Mouse (Mus musculus) testis, adult 2 months (tissue): ENCODE measurements at regions not wholly inside any gene's neighbourhood (a gene's known extent, or its start where the extent isn't known, plus 50 kb on each side); places are given as distances from the start of the nearest gene placed in this dataset.

ENCODE experiments used
- CTCF ChIP-seq: fragments of 200-500 bp; IDR thresholded peaks from 2 replicates; pipeline ENCODE4 v1.5.1; 2012; ENCODE audit warnings: low read depth, mild to moderate bottlenecking, inconsistent platforms, low read length, moderate library complexity; ENCODE audit not compliant: control insufficient read depth, insufficient read depth, insufficient replicate concordance
- POLR2A ChIP-seq: fragments of 200-500 bp; IDR thresholded peaks from 2 replicates; pipeline ENCODE4 v1.6.1; 2012; ENCODE audit warnings: low read depth, mild to moderate bottlenecking, inconsistent platforms, low read length, moderate library complexity; ENCODE audit not compliant: control insufficient read depth

DNA sequence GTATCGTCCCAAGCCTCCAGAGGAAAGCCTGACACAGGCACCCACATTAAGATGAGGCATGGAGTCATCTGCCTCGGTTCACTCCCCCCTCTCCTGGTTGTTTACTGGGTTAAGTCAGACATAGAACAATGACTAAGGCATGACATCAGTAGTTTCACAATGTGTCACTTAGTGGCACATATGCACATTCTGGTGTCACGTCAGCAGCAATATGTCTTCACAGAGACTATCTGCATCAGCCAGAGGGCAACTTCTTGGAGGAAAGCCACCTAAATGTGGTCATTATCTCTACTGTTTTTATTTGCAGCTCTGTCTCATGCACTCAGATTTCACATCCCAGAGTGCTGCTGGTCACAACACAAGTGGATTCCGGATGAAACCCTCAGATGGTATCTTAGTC lies 61.9 kb upstream of the Agap1 start:
- TF ChIP-seq CTCF (no peak), POLR2A (no peak)
